Mouse (Mus musculus) CH12.LX (cell line): Measurements from ENCODE around the gene Tigar. TPM values are rescaled to one million over a fixed set of nuclear protein-coding genes. Genes with fewer than 3 reads are reported as not detected.

Experiments used
- DNase-seq: peaks from one replicate; pipeline ENCODE4 v3.0.0-alpha.2; 2013; ENCODE audit errors: extremely low read depth
- H3K27ac ChIP-seq: 2 replicates; pipeline ENCODE4 v1.5.1; 2012; ENCODE audit warnings: low read depth, mild to moderate bottlenecking, control low read depth, moderate library complexity; ENCODE audit not compliant: insufficient read depth
- H3K27me3 ChIP-seq: replicated peaks from 2 replicates; pipeline ENCODE3; 2012; ENCODE audit warnings: inconsistent platforms
- H3K36me3 ChIP-seq, 2 experiments: replicated peaks in 1 of 2; 2 replicates each; pipeline versions ENCODE3 to v1.6.1; 2012; ENCODE audit warnings: inconsistent platforms in 1 of 2, low read length in 1 of 2, mild to moderate bottlenecking in 1 of 2, mixed read lengths in 1 of 2, moderate library complexity in 1 of 2; ENCODE audit not compliant: control insufficient read depth in 1 of 2, insufficient read depth in 1 of 2
- H3K4me1 ChIP-seq, 2 experiments: 2 replicates each; pipeline ENCODE4 v1.6.1; 2012; ENCODE audit warnings: inconsistent platforms in 1 of 2, moderate library complexity in 1 of 2; ENCODE audit not compliant: insufficient read depth in 2 of 2, control insufficient read depth in 1 of 2
- H3K4me2 ChIP-seq: 2 replicates; pipeline ENCODE4 v1.6.1; 2012; ENCODE audit warnings: low read depth, mild to moderate bottlenecking, control low read depth; ENCODE audit not compliant: poor library complexity, insufficient read depth, severe bottlenecking
- H3K4me3 ChIP-seq, 3 experiments: fragments of 150-350 bp in 1 of 3; sonication (generic) in 1 of 3; replicated peaks in 1 of 3; 2 replicates each; pipeline versions ENCODE3 to v1.5.1; 2011 to 2012; ENCODE audit warnings: low read depth in 2 of 3, low read length in 2 of 3, mild to moderate bottlenecking in 2 of 3, moderate library complexity in 2 of 3, control low read depth in 1 of 3, improper control_type of control experiment in 1 of 3, inconsistent platforms in 1 of 3, mixed read lengths in 1 of 3; ENCODE audit not compliant: poor library complexity in 1 of 3
- H3K79me2 ChIP-seq: replicated peaks from 2 replicates; pipeline ENCODE4 v1.6.1; 2012; ENCODE audit warnings: mild to moderate bottlenecking, moderate library complexity; ENCODE audit not compliant: control insufficient read depth, poor library complexity, insufficient read depth, severe bottlenecking; ENCODE audit errors: extremely low read depth
- H3K9ac ChIP-seq: 2 replicates; pipeline ENCODE4 v1.6.1; 2012; ENCODE audit warnings: low read depth, mild to moderate bottlenecking, control low read depth, moderate library complexity; ENCODE audit not compliant: insufficient read depth
- H3K9me3 ChIP-seq: replicated peaks from 2 replicates; pipeline ENCODE3; 2012; ENCODE audit warnings: low read length, inconsistent platforms, mixed read lengths
- EP300 ChIP-seq: IDR thresholded peaks from 2 replicates; pipeline ENCODE4 v1.6.1; 2011; ENCODE audit warnings: low read length, improper control_type of control experiment
- IRF4 ChIP-seq: IDR thresholded peaks from 2 replicates; pipeline ENCODE4 v1.6.1; 2014; ENCODE audit warnings: low read depth, mild to moderate bottlenecking, inconsistent platforms, low read length, improper control_type of control experiment
- MAX ChIP-seq: IDR thresholded peaks from 2 replicates; pipeline ENCODE4 v1.6.1; 2011; ENCODE audit warnings: low read length, improper control_type of control experiment
- MAZ ChIP-seq: IDR thresholded peaks from 2 replicates; pipeline ENCODE4 v1.6.1; 2012; ENCODE audit warnings: low read depth, mild to moderate bottlenecking, inconsistent platforms, low read length, improper control_type of control experiment, moderate library complexity
- MEF2A ChIP-seq: IDR thresholded peaks from 2 replicates; pipeline ENCODE4 v1.6.1; 2014; ENCODE audit warnings: low read depth, mild to moderate bottlenecking, inconsistent platforms, low read length, improper control_type of control experiment, borderline replicate concordance
- MYC ChIP-seq: IDR thresholded peaks from 2 replicates; pipeline ENCODE4 v1.6.1; 2011; ENCODE audit warnings: low read depth, mild to moderate bottlenecking, improper control_type of control experiment, low read length
- NRF1 ChIP-seq: IDR thresholded peaks from 2 replicates; pipeline ENCODE4 v1.6.1; 2014; ENCODE audit warnings: low read depth, mild to moderate bottlenecking, inconsistent platforms, low read length, improper control_type of control experiment, moderate library complexity
- POLR2AphosphoS2 ChIP-seq: IDR thresholded peaks from 2 replicates; pipeline ENCODE4 v1.6.1; 2011; ENCODE audit warnings: low read depth, low read length, improper control_type of control experiment
- RCOR1 ChIP-seq: conservative IDR thresholded peaks from 2 replicates; pipeline ENCODE4 v1.6.1; 2012; ENCODE audit warnings: low read depth, mild to moderate bottlenecking, inconsistent platforms, low read length, improper control_type of control experiment
- SIN3A ChIP-seq: IDR thresholded peaks from 2 replicates; pipeline ENCODE4 v1.6.1; 2012; ENCODE audit warnings: low read length, improper control_type of control experiment, inconsistent platforms
- ZC3H11A ChIP-seq: IDR thresholded peaks from 2 replicates; pipeline ENCODE4 v1.6.1; 2012; ENCODE audit warnings: low read depth, mild to moderate bottlenecking, inconsistent platforms, low read length, improper control_type of control experiment
- ZMIZ1 ChIP-seq: IDR thresholded peaks from 2 replicates; pipeline ENCODE4 v1.6.1; 2012; ENCODE audit warnings: low read depth, mild to moderate bottlenecking, inconsistent platforms, low read length, improper control_type of control experiment
- dilution Hi-C: fragments of 300-500 bp; cut with MboI; formaldehyde crosslinking; loops from 2 replicates; pipeline ENCODE4 v1.14.3; 2020; ENCODE audit warnings: low sequenced_read_pairs; ENCODE audit not compliant: extremely low pct_unique_long_range_greater_than_20kb, extremely low pct_ligation_motif_present
- in situ Hi-C: fragments of 300-500 bp; cut with MboI; formaldehyde crosslinking; loops from 3 replicates; pipeline ENCODE4 v1.14.3; 2019; ENCODE audit warnings: low sequenced_read_pairs, low pct_ligation_motif_present, low pct_unique_long_range_greater_than_20kb, mixed read lengths
- polyA plus RNA-seq: library from polyadenylated mRNA; unstranded; fragments of >175 nt; gene quantifications from 2 replicates; pipeline ENCODE4 v1.2.1, GENCODE M21; 2012; ENCODE audit warnings: low read depth; ENCODE audit not compliant: insufficient read length
- total RNA-seq, 2 experiments: library from RNA; depleted of rRNA; stranded (reverse); fragments of 300-350 nt in 1 of 2; fragments of >200 nt in 1 of 2; gene quantifications; 2 replicates each; pipeline ENCODE4 v1.2.3; 2012 to 2014

Tigar gene
- total and polyA plus RNA-seq, 3 experiments: 8.9 to 20.8 (median 11.5) TPM

DNA sequence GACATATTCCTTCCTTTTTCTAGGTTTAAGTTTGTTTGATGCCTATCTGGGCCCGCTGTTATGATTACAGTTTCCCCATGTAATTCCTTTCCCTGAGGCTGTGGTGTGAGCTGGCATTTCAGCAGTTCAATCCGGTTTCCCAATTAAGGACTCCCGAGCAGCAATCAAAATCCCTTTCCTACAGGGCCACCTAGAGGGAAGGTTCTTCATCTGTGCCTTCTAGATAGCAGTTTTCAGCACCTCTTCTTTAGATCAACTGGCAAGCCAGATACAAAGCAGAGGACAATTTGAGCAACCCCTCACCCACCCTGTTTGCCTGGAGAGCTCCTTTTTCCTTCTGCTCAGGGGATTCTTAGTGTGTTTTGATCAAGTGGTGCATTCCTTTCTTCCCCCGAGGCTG is 22.6 kb downstream of the Tigar start:
- in situ Hi-C loops (no loop called here), dilution Hi-C loops (no loop called here)
- no peak for DNase-seq

DNA sequence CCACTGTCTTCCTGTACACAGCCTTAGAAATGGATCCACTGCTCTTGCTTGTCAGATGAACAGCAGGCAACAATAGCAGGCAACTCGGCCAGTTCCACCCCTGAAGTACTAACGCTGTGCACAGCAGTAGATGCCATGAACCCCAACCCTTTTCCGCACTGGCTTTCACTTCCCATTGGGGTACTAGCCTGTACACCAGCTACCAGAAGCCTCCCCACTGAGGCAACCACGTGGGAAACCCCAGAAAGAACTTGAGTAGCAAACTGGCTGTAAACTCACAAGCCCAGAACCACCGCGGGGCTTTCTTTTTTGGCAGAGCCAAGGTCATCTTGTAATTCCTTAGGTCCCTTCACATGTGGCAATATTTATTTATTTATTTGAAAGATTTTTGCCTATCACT is 27.5 kb downstream of the Tigar start:
- Histone ChIP-seq H3K4me1 (peaks cover 4 to 10% of the 10 kb centered on the region in 2 experiments; a peak in 3 of 4 replicates), H3K9ac (no peak overlapping the region), H3K79me2 (no peaks in the 10 kb centered on the region), H3K4me2 (peak overlapping the region; percentile 51; the same call in 1 of the 2 replicates), H3K9me3 (peaks cover 3% of the 10 kb centered on the region), H3K27ac (no peak overlapping the region), H3K36me3 (peaks cover 0 to 12% of the 10 kb centered on the region in 2 experiments), H3K27me3 (no peaks in the 10 kb centered on the region), H3K4me3 (no peak overlapping the region)
- dilution Hi-C loops: no loop called here
- peak; percentile 5 for DNase-seq
- peak; percentile 41 for TF ChIP-seq EP300
- no peak for TF ChIP-seq MAZ
- TF ChIP-seq MYC: 0 out of 2 replicates have a peak, but pooled peaks have one; percentile 58
- peak; percentile 27; the same call in 1 of the 2 replicates for TF ChIP-seq IRF4
- TF ChIP-seq ZMIZ1: no peak
- TF ChIP-seq MAX: no peak
- in situ Hi-C loops: no loop called here

More for the DNA sequence above, 22.6 kb downstream of the Tigar start:
- Histone ChIP-seq H3K79me2 (no peaks in the 10 kb centered on the region), H3K9ac (no peak overlapping the region), H3K27me3 (no peaks in the 10 kb centered on the region), H3K4me1 (peaks cover 1 to 7% of the 10 kb centered on the region in 2 experiments; a peak in 3 of 4 replicates), H3K4me2 (no peak overlapping the region), H3K9me3 (no peaks in the 10 kb centered on the region), H3K36me3 (peaks cover 33 to 57% of the 10 kb centered on the region in 2 experiments), H3K27ac (no peak overlapping the region), H3K4me3 (no peak overlapping the region)
- TF ChIP-seq MEF2A (no peak), ZC3H11A (no peak), NRF1 (no peak), ZMIZ1 (no peak), SIN3A (no peak), RCOR1 (no peak), POLR2AphosphoS2 (no peak)
